Mouse (Mus musculus) brain, embryonic 14.5 days (tissue): ENCODE data around the gene Timp3.

Experiments used
- CTCF ChIP-seq: fragments of 200-500 bp; IDR thresholded peaks from 2 replicates; pipeline ENCODE4 v1.5.1; 2012; ENCODE audit warnings: inconsistent platforms, mild to moderate bottlenecking, moderate library complexity, borderline replicate concordance; ENCODE audit not compliant: insufficient read depth, insufficient read length; ENCODE audit errors: extremely low read depth
- POLR2A ChIP-seq: fragments of 200-500 bp; IDR thresholded peaks from 2 replicates; pipeline ENCODE4 v1.6.1; 2012; ENCODE audit warnings: mild to moderate bottlenecking, inconsistent platforms, borderline replicate concordance; ENCODE audit not compliant: poor library complexity, insufficient read depth, insufficient read length, severe bottlenecking; ENCODE audit errors: extremely low read depth

DNA sequence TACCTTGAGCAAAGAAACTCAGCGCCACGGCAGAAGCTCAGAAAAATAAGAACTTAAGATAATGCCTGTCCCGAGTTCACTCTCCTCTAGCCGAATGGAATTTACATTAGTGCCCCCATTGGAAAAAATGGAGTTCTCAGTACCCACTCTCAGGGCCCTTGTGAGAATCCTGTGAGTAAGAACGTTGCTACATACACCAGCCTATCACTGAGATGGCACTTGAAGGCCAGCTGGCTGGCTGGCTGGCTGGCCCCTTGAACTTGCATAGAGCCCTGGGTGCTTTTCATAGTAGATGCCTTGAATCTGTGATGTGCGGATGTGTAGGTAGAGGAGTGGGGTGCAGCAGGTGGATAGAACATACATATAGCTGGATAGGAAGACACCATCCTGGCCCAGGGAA lies 43.2 kb downstream of the Timp3 start:
- no peak for TF ChIP-seq CTCF
- no peak for TF ChIP-seq POLR2A
